Mouse (Mus musculus): ENCODE measurements around the gene Ets1. TPM values are rescaled to one million over a fixed set of nuclear protein-coding genes. Genes with fewer than 3 reads are reported as not detected.
A peak's percentile ranks its signal among the peaks of the same experiment; 100 is the strongest.

The Ets1 gene
- total RNA-seq, 2 experiments from 2014 or later = 19.0 to 20.1 TPM

GRCm38 (mm10) chr9:32743157-32743556 is 107.1 kb downstream of the Ets1 start:
- no peak for DNase-seq (ENCODE audit: low spot score in 2 of 2)
- intact Hi-C loops (cut with DNase I) = no loop called here

- intact Hi-C loops (cut with DNase I) = no loop called here
- no peak for DNase-seq (ENCODE audit: low spot score in 2 of 2)
Observed at GRCm38 (mm10) chr9:32743642-32744161, 107.7 kb downstream of the Ets1 start.

- intact Hi-C loops (cut with DNase I) = no loop called here
- DNase-seq (ENCODE audit: low spot score in 2 of 2) = no peak
Observed at GRCm38 (mm10) chr9:32744288-32744687, 108.3 kb downstream of the Ets1 start.

- intact Hi-C loops (cut with DNase I) = no loop called here
- no peak for DNase-seq (ENCODE audit: low spot score in 2 of 2)
Observed at GRCm38 (mm10) chr9:32745079-32745763, 109.2 kb downstream of the Ets1 start.

- no peak for DNase-seq (ENCODE audit: low spot score in 2 of 2)
- intact Hi-C loops (cut with DNase I) = no loop called here
Observed at GRCm38 (mm10) chr9:32745998-32746397, 110.0 kb downstream of the Ets1 start.

GRCm38 (mm10) chr9:32746615-32747014 is 110.6 kb downstream of the Ets1 start:
- no peak for DNase-seq (ENCODE audit: low spot score in 2 of 2)
- intact Hi-C loops (cut with DNase I) = no loop called here

GRCm38 (mm10) chr9:32747624-32748023 is 111.6 kb downstream of the Ets1 start:
- no peak for DNase-seq (ENCODE audit: low spot score in 2 of 2)
- intact Hi-C loops (cut with DNase I) = no loop called here

GRCm38 (mm10) chr9:32748552-32748951 is 112.5 kb downstream of the Ets1 start:
- DNase-seq (ENCODE audit: low spot score in 2 of 2) = peak in 1 of 2 experiments; percentile 5
- intact Hi-C loops (cut with DNase I) = no loop called here

GRCm38 (mm10) chr9:32749721-32750480 is 113.9 kb downstream of the Ets1 start:
- intact Hi-C loops (cut with DNase I) = loop anchor here (10.0 kb wide), 1 partner anchor 195 kb away; no protein-coding TSS in a partner anchor

GRCm38 (mm10) chr9:32752602-32753001 is 116.6 kb downstream of the Ets1 start:
- no peak for DNase-seq (ENCODE audit: low spot score in 2 of 2)
- intact Hi-C loops (cut with DNase I) = loop anchor here (10.0 kb wide), 1 partner anchor 192 kb away; no protein-coding TSS in a partner anchor

More at GRCm38 (mm10) chr9:32749721-32750480, 113.9 kb downstream of the Ets1 start:
- DNase-seq (ENCODE audit: low spot score in 2 of 2) = no peak

- intact Hi-C loops (cut with DNase I) = loop anchor here (10.0 kb wide), 1 partner anchor 190 kb away; no protein-coding TSS in a partner anchor
- no peak for DNase-seq (ENCODE audit: low spot score in 2 of 2)
Observed at GRCm38 (mm10) chr9:32754311-32754710, 118.3 kb downstream of the Ets1 start.

- intact Hi-C loops (cut with DNase I) = loop anchor here (10.0 kb wide), 1 partner anchor 189 kb away; no protein-coding TSS in a partner anchor
- no peak for DNase-seq (ENCODE audit: low spot score in 2 of 2)
Observed at GRCm38 (mm10) chr9:32756002-32756401, 120.0 kb downstream of the Ets1 start.

- no peak for DNase-seq (ENCODE audit: low spot score in 2 of 2)
- intact Hi-C loops (cut with DNase I) = loop anchor here (10.0 kb wide), 1 partner anchor 186 kb away; no protein-coding TSS in a partner anchor
Observed at GRCm38 (mm10) chr9:32758280-32758905, 122.4 kb downstream of the Ets1 start.

GRCm38 (mm10) chr9:32760649-32761157 is 124.7 kb downstream of the Ets1 start:
- DNase-seq (ENCODE audit: low spot score in 2 of 2) = no peak
- intact Hi-C loops (cut with DNase I) = no loop called here

- intact Hi-C loops (cut with DNase I) = no loop called here
- no peak for DNase-seq (ENCODE audit: low spot score in 2 of 2)
Observed at GRCm38 (mm10) chr9:32761326-32761725, 125.3 kb downstream of the Ets1 start.

- intact Hi-C loops (cut with DNase I) = no loop called here
- peak; percentile 15 to 27 for DNase-seq (ENCODE audit: low spot score in 2 of 2)
Observed at GRCm38 (mm10) chr9:32764374-32764773, 128.4 kb downstream of the Ets1 start.

- intact Hi-C loops (cut with DNase I) = no loop called here
- no peak for DNase-seq (ENCODE audit: low spot score in 2 of 2)
Observed at GRCm38 (mm10) chr9:32765123-32765522, 129.1 kb downstream of the Ets1 start.

GRCm38 (mm10) chr9:32778866-32779265 is 142.8 kb downstream of the Ets1 start:
- no peak for DNase-seq (ENCODE audit: low spot score in 2 of 2)
- intact Hi-C loops (cut with DNase I) = no loop called here

GRCm38 (mm10) chr9:32782391-32783092 is 146.5 kb downstream of the Ets1 start:
- intact Hi-C loops (cut with DNase I) = no loop called here
- no peak for DNase-seq (ENCODE audit: low spot score in 2 of 2)
